Mouse (Mus musculus) stomach, embryonic 14.5 days (tissue): ENCODE results near the gene Kcnc1. TPM values are rescaled to one million over a fixed set of nuclear protein-coding genes. Genes with fewer than 3 reads are reported as not detected.

Experiments
- ATAC-seq: fragments of 200-750 bp; cut with Nextera tagmentation; 2 replicates; pipeline ENCODE4 v1.8.0; 2017; ENCODE audit warnings: low read depth, moderate TSS enrichment; ENCODE audit not compliant: insufficient number of reproducible peaks, insufficient read depth, low FRiP score
- H3K27ac ChIP-seq: fragments of 300-500 bp; sonication (generic); 2 replicates; pipeline ENCODE4 v1.5.1; 2014; ENCODE audit warnings: mild to moderate bottlenecking, low read length, moderate library complexity, mixed read lengths
- H3K27me3 ChIP-seq: fragments of 300-500 bp; sonication (generic); 2 replicates; pipeline ENCODE4 v1.6.1; 2014; ENCODE audit warnings: low read length, control low read depth, mixed read lengths; ENCODE audit not compliant: control insufficient read depth, insufficient read depth
- H3K36me3 ChIP-seq: fragments of 300-500 bp; sonication (generic); 2 replicates; pipeline ENCODE4 v1.6.1; 2014; ENCODE audit warnings: mild to moderate bottlenecking, control low read depth, low read length, moderate library complexity, mixed read lengths; ENCODE audit not compliant: control insufficient read depth, insufficient read depth
- H3K4me1 ChIP-seq: fragments of 300-500 bp; sonication (generic); 2 replicates; pipeline ENCODE4 v1.6.1; 2014; ENCODE audit warnings: low read length, control low read depth, mixed read lengths; ENCODE audit not compliant: control insufficient read depth, insufficient read depth
- H3K4me2 ChIP-seq: fragments of 300-500 bp; sonication (generic); replicated peaks from 2 replicates; pipeline ENCODE4 v1.6.1; 2014; ENCODE audit warnings: low read depth, low read length, control low read depth
- H3K4me3 ChIP-seq: fragments of 300-500 bp; sonication (generic); 2 replicates; pipeline ENCODE4 v1.5.1; 2014; ENCODE audit warnings: low read depth, low read length, control low read depth
- H3K9ac ChIP-seq: fragments of 300-500 bp; sonication (generic); replicated peaks from 2 replicates; pipeline ENCODE4 v1.6.1; 2014; ENCODE audit warnings: low read depth, mild to moderate bottlenecking, control low read depth, low read length, moderate library complexity, mixed read lengths
- H3K9me3 ChIP-seq: fragments of 300-500 bp; sonication (generic); 2 replicates; pipeline ENCODE4 v1.6.1; 2016; ENCODE audit warnings: low read depth, low read length, control low read depth; ENCODE audit not compliant: control insufficient read depth
- WGBS: fragments of 180-500 bp; shearing (Covaris S2); extraction: QIAGEN DNeasy Blood & Tissue Kit; methylation state at CpG from one replicate; pipeline ENCODE4 v1.1.7; 2014; 5-methylcytosine and 5-hydroxymethylcytosine counted together
- polyA plus RNA-seq: library from polyadenylated mRNA; unstranded; fragments of >200 nt; fragmentation: Nextera tagmentation; extraction: Ambion mirVana; gene quantifications from 2 replicates; pipeline ENCODE4 v1.2.1, GENCODE M21; 2014

Kcnc1 gene
- polyA plus RNA-seq, 1 experiment from 2014 or later: 0.51 TPM

DNA sequence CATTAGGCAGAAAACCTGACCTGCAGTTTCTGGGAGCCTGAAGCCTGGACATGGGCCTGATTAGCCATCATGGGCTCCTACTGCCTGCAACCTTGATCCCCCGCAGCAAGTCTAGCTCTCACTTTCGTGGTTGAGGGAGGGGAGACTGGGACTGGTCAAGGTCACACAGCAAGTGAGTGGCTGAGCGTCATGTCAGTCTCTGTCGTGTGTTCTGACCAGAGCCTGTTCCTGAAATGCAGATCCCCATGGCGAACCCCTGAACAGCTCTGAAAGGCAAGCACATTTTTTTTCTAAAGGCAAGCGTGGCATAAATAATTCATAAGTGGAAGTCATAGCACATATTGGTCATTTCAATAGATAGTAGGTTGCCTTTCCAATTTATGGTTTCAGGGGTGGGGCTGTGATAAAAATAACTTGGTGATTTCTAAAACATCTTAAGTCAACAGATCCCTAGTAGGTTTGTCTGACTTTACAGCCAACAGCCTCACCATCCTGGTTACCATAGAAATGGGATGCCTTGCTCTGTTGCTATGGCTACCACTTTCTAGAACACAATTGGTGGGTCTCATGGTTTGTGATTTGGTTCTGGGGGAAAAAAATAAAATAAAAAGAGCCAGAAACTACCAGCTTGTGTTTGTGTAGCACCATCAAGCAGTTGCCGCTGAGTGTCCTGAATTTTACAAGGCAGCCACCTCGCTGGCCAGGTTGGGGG, 25.9 kb downstream of the Kcnc1 start:
- no peak overlapping the region for H3K4me3 ChIP-seq
- H3K27ac ChIP-seq: no peak overlapping the region
- no peaks in the 10 kb centered on the region for H3K36me3 ChIP-seq
- no peak for ATAC-seq
- no peak overlapping the region for H3K9ac ChIP-seq
- no peaks in the 10 kb centered on the region for H3K9me3 ChIP-seq
- no peaks in the 10 kb centered on the region for H3K4me1 ChIP-seq
- WGBS: 83% methylated on average over 8 of the region's 8 CpGs
- H3K27me3 ChIP-seq: no peaks in the 10 kb centered on the region
- H3K4me2 ChIP-seq: no peak overlapping the region

DNA sequence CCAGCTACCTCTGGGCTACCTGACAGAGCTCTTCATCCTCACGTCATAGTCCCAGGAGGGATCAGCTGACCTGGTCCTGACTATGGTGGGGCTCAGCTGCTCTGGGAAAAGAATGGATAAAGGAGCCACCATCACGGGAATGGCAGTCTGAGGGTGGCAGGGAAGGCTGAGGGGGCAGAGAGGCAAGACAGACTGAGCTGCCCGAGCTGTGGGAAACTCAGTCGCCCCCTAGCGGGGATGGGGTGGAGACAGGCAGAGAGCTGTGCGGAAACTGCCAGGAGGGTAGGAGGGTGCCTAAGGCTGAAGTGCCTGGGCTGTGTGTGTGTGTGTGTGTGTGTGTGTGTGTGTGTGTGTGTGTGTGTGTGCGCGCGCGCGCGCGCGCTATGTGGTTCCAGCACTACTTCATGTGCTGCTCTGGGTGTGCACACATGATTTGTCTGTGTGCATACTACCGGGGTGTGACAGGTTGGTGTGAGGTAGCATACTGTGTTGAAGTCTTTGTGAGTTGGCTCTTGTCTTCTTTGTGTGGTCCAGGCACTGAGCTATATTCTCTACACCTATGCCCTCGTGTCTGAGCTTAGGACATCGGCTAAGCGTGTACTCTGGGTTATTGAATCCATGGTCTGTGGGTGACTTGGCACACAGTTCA, 26.6 kb downstream of the Kcnc1 start:
- H3K9me3 ChIP-seq: no peaks in the 10 kb centered on the region
- 49% methylated on average over 15 of the region's 18 CpGs for WGBS
- H3K4me3 ChIP-seq: no peak overlapping the region
- no peaks in the 10 kb centered on the region for H3K4me1 ChIP-seq
- H3K9ac ChIP-seq: no peak overlapping the region
- no peak overlapping the region for H3K27ac ChIP-seq
- H3K27me3 ChIP-seq: no peaks in the 10 kb centered on the region
- ATAC-seq: no peak
- H3K36me3 ChIP-seq: no peaks in the 10 kb centered on the region
- no peak overlapping the region for H3K4me2 ChIP-seq

DNA sequence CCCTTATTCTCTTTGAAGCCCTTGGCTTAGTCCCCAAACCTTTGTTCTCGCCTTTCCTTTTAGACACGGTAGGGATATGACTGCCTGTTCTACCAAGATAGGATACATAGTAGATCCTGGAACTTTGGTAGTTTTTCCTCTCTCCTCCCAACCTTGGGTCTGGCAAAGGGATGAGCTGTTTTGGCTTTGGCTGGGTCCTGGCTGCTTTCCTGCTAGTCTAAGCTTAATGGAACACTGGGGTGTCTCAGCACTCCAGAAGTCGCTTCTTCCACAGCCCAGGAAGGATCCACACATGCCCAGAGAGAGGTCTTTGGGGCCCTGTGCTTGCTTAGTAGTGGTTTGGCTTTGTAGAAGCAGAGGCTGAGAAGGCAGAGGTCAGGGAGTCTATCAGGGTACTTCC, 27.7 kb downstream of the Kcnc1 start:
- no peak overlapping the region for H3K4me3 ChIP-seq
- 71% methylated on average over 3 of the region's 3 CpGs for WGBS
- H3K4me1 ChIP-seq: no peaks in the 10 kb centered on the region
- no peaks in the 10 kb centered on the region for H3K36me3 ChIP-seq
- H3K27me3 ChIP-seq: no peaks in the 10 kb centered on the region
- no peaks in the 10 kb centered on the region for H3K9me3 ChIP-seq
- H3K9ac ChIP-seq: no peak overlapping the region
- ATAC-seq: no peak
- no peak overlapping the region for H3K27ac ChIP-seq
- no peak overlapping the region for H3K4me2 ChIP-seq

DNA sequence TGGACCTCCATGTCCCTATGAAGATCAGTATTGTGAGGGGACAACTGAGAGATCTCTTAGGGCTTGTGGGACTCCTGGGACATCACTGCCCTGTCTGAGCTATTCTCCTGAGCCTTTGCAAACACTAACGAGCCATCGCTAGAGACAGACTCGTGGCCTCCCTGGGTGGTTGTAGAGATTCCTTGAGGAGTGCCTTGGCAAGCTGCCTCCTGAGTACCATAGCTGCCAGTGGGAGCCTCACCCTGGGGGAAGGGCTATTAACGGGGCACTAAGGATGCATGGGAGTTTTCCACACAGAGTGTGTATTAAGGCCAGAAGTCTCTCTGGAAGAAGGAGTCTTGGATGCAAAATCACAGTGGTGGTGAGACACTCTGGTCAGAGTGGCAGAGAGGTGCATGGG, 28.7 kb downstream of the Kcnc1 start:
- Histone ChIP-seq H3K27ac (no peak overlapping the region), H3K4me1 (no peaks in the 10 kb centered on the region), H3K4me3 (no peak overlapping the region), H3K27me3 (no peaks in the 10 kb centered on the region), H3K9me3 (no peaks in the 10 kb centered on the region), H3K4me2 (no peak overlapping the region), H3K9ac (no peak overlapping the region), H3K36me3 (no peaks in the 10 kb centered on the region)
- ATAC-seq: no peak
- WGBS: 74% methylated on average over 4 of the region's 4 CpGs

DNA sequence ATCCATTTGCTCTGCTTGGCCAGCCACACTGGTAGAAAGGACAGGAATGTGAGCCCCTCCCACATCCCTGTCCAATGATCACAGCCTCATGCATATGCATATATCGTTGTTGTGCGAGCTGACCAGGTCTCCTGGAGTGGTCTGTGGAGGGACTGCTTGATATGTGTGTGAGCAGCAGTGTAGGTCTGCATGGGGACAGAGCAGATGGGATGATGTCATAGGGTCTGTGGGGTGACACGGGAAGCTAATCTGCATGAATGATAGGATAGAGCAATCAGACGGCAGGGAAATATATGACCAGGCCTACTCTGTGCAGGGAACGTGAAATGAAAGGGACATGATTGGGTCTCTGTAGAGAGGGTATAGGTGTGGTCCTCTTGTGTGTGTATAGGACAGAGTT, 37.6 kb downstream of the Kcnc1 start:
- Histone ChIP-seq H3K9me3 (no peaks in the 10 kb centered on the region), H3K27ac (no peak overlapping the region), H3K4me3 (no peak overlapping the region), H3K4me2 (no peak overlapping the region), H3K4me1 (no peaks in the 10 kb centered on the region), H3K9ac (no peak overlapping the region), H3K27me3 (no peaks in the 10 kb centered on the region), H3K36me3 (no peaks in the 10 kb centered on the region)
- no peak for ATAC-seq
- WGBS: 62% methylated on average over 5 of the region's 5 CpGs

DNA sequence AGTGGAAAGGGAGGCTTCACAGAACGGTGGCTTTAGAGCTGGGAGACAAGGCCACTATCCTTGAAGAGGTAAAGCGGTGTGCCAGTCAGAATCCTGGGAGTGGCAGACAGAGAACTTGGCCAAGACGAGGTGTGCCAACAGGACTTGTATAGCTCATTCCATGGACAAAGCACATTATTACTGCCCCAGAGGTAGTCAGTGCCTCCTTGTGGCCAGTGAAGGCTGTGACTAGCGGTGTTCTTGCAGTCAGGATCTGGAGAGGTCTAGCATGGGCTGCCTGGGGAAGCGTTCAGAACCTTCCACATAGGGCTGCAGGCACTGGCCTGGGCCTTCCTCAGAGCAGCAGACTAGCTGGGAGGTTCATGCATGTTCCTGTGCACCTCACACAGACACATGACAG, 39.5 kb downstream of the Kcnc1 start:
- Histone ChIP-seq H3K4me1 (no peaks in the 10 kb centered on the region), H3K27me3 (no peaks in the 10 kb centered on the region), H3K4me2 (no peak overlapping the region), H3K9me3 (no peaks in the 10 kb centered on the region), H3K36me3 (no peaks in the 10 kb centered on the region), H3K9ac (no peak overlapping the region), H3K4me3 (no peak overlapping the region), H3K27ac (no peak overlapping the region)
- no peak for ATAC-seq
- WGBS: 90% methylated on average over 5 of the region's 5 CpGs

DNA sequence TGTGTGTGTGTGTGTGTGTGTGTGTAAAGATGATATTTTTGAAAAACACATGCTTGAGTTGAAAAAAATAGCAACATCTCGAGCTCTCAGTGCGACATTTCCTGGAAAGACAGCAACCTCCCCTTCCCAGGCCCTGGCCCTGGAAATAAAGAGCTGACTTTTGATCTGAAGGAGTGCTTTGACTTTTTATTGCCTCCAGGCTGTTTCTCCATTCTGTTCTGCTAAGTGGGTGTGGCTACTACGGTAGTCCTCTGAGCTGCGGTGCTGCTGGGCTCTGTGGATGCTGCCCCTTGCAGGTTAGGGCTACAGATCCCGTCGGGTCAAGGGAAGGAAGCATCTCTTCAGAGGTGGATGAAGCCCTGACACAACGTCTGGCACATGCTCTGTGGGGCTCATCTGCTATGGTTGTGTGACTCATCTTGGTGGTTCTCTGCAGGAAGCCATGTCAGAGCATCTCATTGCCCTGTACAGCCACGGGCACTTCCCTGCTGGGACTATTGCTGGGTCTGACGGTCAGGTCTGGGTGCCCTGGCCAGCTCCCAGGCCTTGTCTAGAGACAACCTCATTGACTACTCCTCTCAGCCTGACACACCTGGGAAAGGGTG, 42.3 kb downstream of the Kcnc1 start:
- no peak for ATAC-seq
- H3K4me3 ChIP-seq: no peak overlapping the region
- no peaks in the 10 kb centered on the region for H3K9me3 ChIP-seq
- H3K9ac ChIP-seq: no peak overlapping the region
- no peak overlapping the region for H3K27ac ChIP-seq
- whole genome bisulfite sequencing: 54% methylated on average over 9 of the region's 9 CpGs
- H3K4me1 ChIP-seq: no peaks in the 10 kb centered on the region
- no peaks in the 10 kb centered on the region for H3K36me3 ChIP-seq
- H3K4me2 ChIP-seq: no peak overlapping the region
- no peaks in the 10 kb centered on the region for H3K27me3 ChIP-seq

DNA sequence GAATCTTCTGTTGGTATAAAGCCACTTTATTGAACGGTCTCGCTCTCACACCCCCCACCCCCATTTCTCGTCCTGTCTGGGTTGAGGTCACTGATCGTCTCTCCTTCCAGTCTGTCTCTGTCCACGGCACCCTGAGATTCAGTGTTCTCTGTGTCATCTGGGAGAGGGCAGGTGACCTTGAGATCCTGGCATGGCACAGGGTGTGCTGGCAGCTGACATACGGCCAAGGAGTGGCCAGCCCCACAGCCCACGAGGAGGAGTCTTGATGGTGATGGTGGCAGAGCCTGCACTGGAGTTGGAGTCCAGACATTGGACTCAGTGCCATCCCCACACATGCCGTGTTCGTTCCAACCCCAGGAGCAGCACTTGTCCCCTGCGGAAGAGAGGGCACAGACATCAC, 46.9 kb downstream of the Kcnc1 start:
- Histone ChIP-seq H3K9me3 (no peaks in the 10 kb centered on the region), H3K36me3 (no peaks in the 10 kb centered on the region), H3K4me2 (no peak overlapping the region), H3K27me3 (no peaks in the 10 kb centered on the region), H3K4me3 (no peak overlapping the region), H3K4me1 (no peaks in the 10 kb centered on the region), H3K9ac (no peak overlapping the region), H3K27ac (no peak overlapping the region)
- 89% methylated on average over 10 of the region's 10 CpGs for WGBS
- no peak for ATAC-seq
